Mouse (Mus musculus) stomach, postnatal 0 days (tissue): Measurements from ENCODE around the gene Slc10a7. TPM values are rescaled to one million over a fixed set of nuclear protein-coding genes. Genes with fewer than 3 reads are reported as not detected.
A peak's percentile ranks its signal among the peaks of the same experiment; 100 is the strongest.

Experiments
- ATAC-seq: fragments of 200-750 bp; cut with Nextera tagmentation; 2 replicates; pipeline ENCODE4 v1.8.0; 2017; ENCODE audit not compliant: low FRiP score, low TSS enrichment
- DNase-seq: peaks from one replicate; pipeline ENCODE4 v3.0.0-alpha.2; 2016; ENCODE audit warnings: low spot score
- H3K27ac ChIP-seq: fragments of 300-500 bp; sonication (generic); replicated peaks from 2 replicates; pipeline ENCODE4 v1.5.1; 2014; ENCODE audit warnings: mild to moderate bottlenecking, control low read depth
- H3K27me3 ChIP-seq: fragments of 300-500 bp; sonication (generic); 2 replicates; pipeline ENCODE4 v1.6.1; 2014; ENCODE audit warnings: low read length; ENCODE audit not compliant: control insufficient read depth, insufficient read depth
- H3K36me3 ChIP-seq: fragments of 300-500 bp; sonication (generic); 2 replicates; pipeline ENCODE4 v1.6.1; 2014; ENCODE audit warnings: low read length, mixed read lengths; ENCODE audit not compliant: control insufficient read depth, insufficient read depth
- H3K4me1 ChIP-seq: fragments of 300-500 bp; sonication (generic); replicated peaks from 2 replicates; pipeline ENCODE4 v1.6.1; 2014; ENCODE audit warnings: antibody characterized with exemption; ENCODE audit not compliant: control insufficient read depth, insufficient read depth
- H3K4me2 ChIP-seq: fragments of 300-500 bp; sonication (generic); replicated peaks from 2 replicates; pipeline ENCODE4 v1.6.1; 2014; ENCODE audit warnings: low read depth, mild to moderate bottlenecking, control low read depth, moderate library complexity
- H3K4me3 ChIP-seq: fragments of 300-500 bp; sonication (generic); 2 replicates; pipeline ENCODE4 v1.5.1; 2014; ENCODE audit warnings: low read depth, low read length, control low read depth
- H3K9ac ChIP-seq: fragments of 300-500 bp; sonication (generic); 2 replicates; pipeline ENCODE4 v1.6.1; 2014; ENCODE audit warnings: mild to moderate bottlenecking, low read length, control low read depth, mixed read lengths
- H3K9me3 ChIP-seq: fragments of 300-500 bp; sonication (generic); 2 replicates; pipeline ENCODE4 v1.6.1; 2016; ENCODE audit warnings: low read length; ENCODE audit not compliant: control insufficient read depth
- CTCF ChIP-seq: IDR thresholded peaks from 2 replicates; pipeline ENCODE4 v1.5.1; 2016; ENCODE audit warnings: antibody characterized with exemption, low read depth, mild to moderate bottlenecking, moderate library complexity
- EP300 ChIP-seq: optimal IDR thresholded peaks from 2 replicates; pipeline ENCODE3; 2016; ENCODE audit warnings: antibody characterized with exemption
- WGBS: fragments of 180-500 bp; shearing (Covaris S2); extraction: QIAGEN DNeasy Blood & Tissue Kit; methylation state at CpG from one replicate; pipeline ENCODE4 v1.1.7; 2014; 5-methylcytosine and 5-hydroxymethylcytosine counted together
- polyA plus RNA-seq: library from polyadenylated mRNA; unstranded; fragments of >200 nt; fragmentation: Nextera tagmentation; extraction: Ambion mirVana; gene quantifications from 2 replicates; pipeline ENCODE4 v1.2.1, GENCODE M21; 2015

The Slc10a7 gene
- polyA plus RNA-seq, 1 experiment from 2014 or later = 11.3 TPM

- H3K4me2 ChIP-seq = no peak overlapping the region
- H3K4me3 ChIP-seq = no peak overlapping the region
- H3K9ac ChIP-seq = no peak overlapping the region
- no peaks in the 10 kb centered on the region for H3K9me3 ChIP-seq
- TF ChIP-seq EP300 (no peak), CTCF (no peak)
- no peak overlapping the region for H3K27ac ChIP-seq
- H3K27me3 ChIP-seq = no peaks in the 10 kb centered on the region
- DNase-seq (no peak), ATAC-seq (no peak)
- no peaks in the 10 kb centered on the region for H3K4me1 ChIP-seq
- no peaks in the 10 kb centered on the region for H3K36me3 ChIP-seq
- 84% methylated on average over 7 of the region's 7 CpGs for WGBS
These were observed 65.1 kb downstream of the Slc10a7 start for GRCm38 (mm10) chr8:78574207-78574606.

- ATAC-seq (no peak), DNase-seq (no peak)
- TF ChIP-seq EP300 (no peak), CTCF (no peak)
- Histone ChIP-seq H3K9me3 (no peaks in the 10 kb centered on the region), H3K9ac (no peak overlapping the region), H3K4me3 (no peak overlapping the region), H3K4me2 (no peak overlapping the region), H3K4me1 (no peaks in the 10 kb centered on the region), H3K27ac (no peak overlapping the region), H3K36me3 (no peaks in the 10 kb centered on the region), H3K27me3 (no peaks in the 10 kb centered on the region)
- 76% methylated on average over 10 of the region's 10 CpGs for WGBS
These were observed 68.4 kb downstream of the Slc10a7 start for GRCm38 (mm10) chr8:78577569-78577968.

- H3K4me1 ChIP-seq = no peaks in the 10 kb centered on the region
- no peak overlapping the region for H3K4me2 ChIP-seq
- no peaks in the 10 kb centered on the region for H3K27me3 ChIP-seq
- 85% methylated on average over 3 of the region's 3 CpGs for WGBS
- no peak overlapping the region for H3K4me3 ChIP-seq
- H3K9ac ChIP-seq = no peak overlapping the region
- H3K9me3 ChIP-seq = no peaks in the 10 kb centered on the region
- no peak for DNase-seq
- no peak for TF ChIP-seq EP300
- TF ChIP-seq CTCF = no peak
- H3K27ac ChIP-seq = no peak overlapping the region
- no peaks in the 10 kb centered on the region for H3K36me3 ChIP-seq
- no peak for ATAC-seq
These were observed 68.9 kb downstream of the Slc10a7 start for GRCm38 (mm10) chr8:78578036-78578435.

GRCm38 (mm10) chr8:78584011-78584776 lies 75.0 kb downstream of the Slc10a7 start:
- ATAC-seq = no peak
- no peak for DNase-seq
- Histone ChIP-seq H3K27me3 (no peaks in the 10 kb centered on the region), H3K9me3 (no peaks in the 10 kb centered on the region), H3K4me3 (no peak overlapping the region), H3K4me1 (no peaks in the 10 kb centered on the region), H3K36me3 (no peaks in the 10 kb centered on the region), H3K4me2 (no peak overlapping the region), H3K9ac (no peak overlapping the region), H3K27ac (no peak overlapping the region)
- WGBS = 69% methylated on average over 5 of the region's 5 CpGs
- TF ChIP-seq CTCF = no peak
- TF ChIP-seq EP300 = no peak

GRCm38 (mm10) chr8:78584863-78585262 lies 75.7 kb downstream of the Slc10a7 start:
- Histone ChIP-seq H3K9ac (no peak overlapping the region), H3K4me3 (no peak overlapping the region), H3K27me3 (no peaks in the 10 kb centered on the region), H3K9me3 (no peaks in the 10 kb centered on the region), H3K27ac (no peak overlapping the region), H3K4me2 (no peak overlapping the region), H3K36me3 (no peaks in the 10 kb centered on the region), H3K4me1 (no peaks in the 10 kb centered on the region)
- ATAC-seq = peak; percentile 35; the same call in 1 of the 2 replicates
- TF ChIP-seq EP300 (no peak), CTCF (no peak)
- WGBS = 36% methylated on average over 3 of the region's 3 CpGs
- no peak for DNase-seq

GRCm38 (mm10) chr8:78595481-78595908 lies 86.3 kb downstream of the Slc10a7 start:
- no peak for DNase-seq
- no peak overlapping the region for H3K4me2 ChIP-seq
- WGBS = 34% methylated on average over 6 of the region's 6 CpGs
- no peaks in the 10 kb centered on the region for H3K4me1 ChIP-seq
- TF ChIP-seq CTCF = no peak
- no peak for TF ChIP-seq EP300
- no peaks in the 10 kb centered on the region for H3K9me3 ChIP-seq
- no peak for ATAC-seq
- no peaks in the 10 kb centered on the region for H3K36me3 ChIP-seq
- no peak overlapping the region for H3K4me3 ChIP-seq
- no peaks in the 10 kb centered on the region for H3K27me3 ChIP-seq
- H3K9ac ChIP-seq = no peak overlapping the region
- H3K27ac ChIP-seq = no peak overlapping the region
